Mouse (Mus musculus) MN1 (cell line): ENCODE data around the gene Dclk1.

ENCODE experiments used
- DNase-seq: peaks from one replicate; pipeline ENCODE4 v3.0.0-alpha.2; 2016; ENCODE audit warnings: low spot score

Gene Dclk1

GRCm38 (mm10) chr3:55499298-55499697 is 257.1 kb downstream of the Dclk1 start:
- DNase-seq = no peak

GRCm38 (mm10) chr3:55510198-55510597 is 268.0 kb downstream of the Dclk1 start:
- DNase-seq = no peak

GRCm38 (mm10) chr3:55511658-55512057 is 269.5 kb downstream of the Dclk1 start:
- DNase-seq = no peak

- DNase-seq = no peak
Observed at GRCm38 (mm10) chr3:55515966-55516365, 273.8 kb downstream of the Dclk1 start.

GRCm38 (mm10) chr3:55517454-55518014 is 275.4 kb downstream of the Dclk1 start:
- no peak for DNase-seq

- peak; percentile 84 for DNase-seq
Observed at GRCm38 (mm10) chr3:55520240-55521180, 278.3 kb downstream of the Dclk1 start.

- DNase-seq = no peak
Observed at GRCm38 (mm10) chr3:55521776-55522175, 279.6 kb downstream of the Dclk1 start.

DNA sequence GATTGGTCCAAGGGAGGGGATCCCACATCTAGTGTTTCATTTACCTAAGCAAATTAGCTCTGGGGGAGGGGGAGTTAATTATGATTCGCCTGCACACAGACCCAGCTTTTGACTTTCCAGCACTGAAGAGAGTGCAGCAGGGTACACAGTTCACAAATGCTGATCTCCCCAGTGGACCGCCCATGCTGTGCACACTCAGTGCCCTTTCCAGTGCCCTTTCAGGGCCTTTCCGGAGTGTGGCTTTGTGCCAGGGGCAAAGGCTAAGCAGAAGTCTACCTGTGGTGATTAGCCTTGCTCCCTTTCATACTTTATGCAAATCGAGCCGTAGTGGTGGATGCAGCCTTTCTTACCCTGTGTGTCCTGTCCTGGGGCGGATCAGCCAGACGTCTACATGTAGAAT is 281.1 kb downstream of the Dclk1 start:
- peak; percentile 16 for DNase-seq

DNA sequence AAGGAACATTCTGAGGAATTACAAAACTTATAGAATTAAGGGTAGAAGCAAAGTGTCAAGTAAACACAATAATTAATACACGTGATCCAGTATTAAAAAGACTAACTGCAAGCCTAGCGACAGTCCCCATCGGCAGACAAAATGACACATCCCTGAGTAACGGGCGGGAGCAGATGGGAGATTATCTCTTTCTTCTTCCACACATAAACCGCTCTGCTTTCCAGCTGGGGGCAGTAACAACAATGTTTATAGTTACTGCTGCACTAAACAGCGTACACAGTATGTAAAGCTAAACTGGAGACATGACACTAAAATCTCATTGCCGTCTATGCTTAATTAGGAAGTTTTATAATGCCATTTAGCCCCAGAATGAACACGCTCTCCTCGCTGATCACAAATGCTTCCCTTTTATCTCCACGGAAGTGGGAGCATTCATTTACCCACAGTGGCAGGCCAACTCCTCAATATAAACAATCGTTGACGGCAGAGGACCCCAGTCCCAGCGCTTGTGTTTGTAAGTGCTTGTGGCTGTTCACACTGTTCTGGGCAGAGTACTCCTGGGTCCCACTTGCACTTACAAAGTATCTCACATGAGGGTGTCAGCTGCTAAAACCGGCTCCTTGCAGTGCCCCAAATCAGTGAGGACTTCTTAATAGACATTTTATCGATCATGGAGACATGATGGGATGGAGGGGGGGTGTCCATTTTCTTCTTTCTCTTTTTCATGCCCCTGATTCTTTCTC is 281.7 kb downstream of the Dclk1 start:
- DNase-seq = peak; percentile 58

- peak; percentile 20 for DNase-seq
Observed at GRCm38 (mm10) chr3:55524491-55525195, 282.5 kb downstream of the Dclk1 start.

GRCm38 (mm10) chr3:55526470-55526869 is 284.3 kb downstream of the Dclk1 start:
- no peak for DNase-seq

- no peak for DNase-seq
Observed at GRCm38 (mm10) chr3:55527566-55527965, 285.4 kb downstream of the Dclk1 start.

DNA sequence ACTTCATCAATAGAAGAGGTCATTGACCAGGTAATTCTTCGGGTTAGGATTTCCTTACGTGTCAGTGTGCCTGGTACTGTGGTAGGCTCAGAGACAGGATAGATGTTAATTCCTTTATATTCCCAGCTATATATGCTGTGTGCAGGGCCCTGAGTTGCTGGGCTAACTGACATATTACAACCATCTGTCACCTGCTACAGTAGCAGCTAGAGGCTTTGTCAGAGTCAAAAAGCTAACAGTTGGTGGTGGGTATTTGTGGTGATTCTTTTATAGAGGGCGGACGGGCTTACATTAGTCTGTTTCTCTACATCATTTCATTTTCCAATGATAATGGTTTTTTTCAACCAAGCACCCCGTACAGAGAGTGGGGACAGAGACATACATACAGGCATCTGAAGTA is 285.8 kb downstream of the Dclk1 start:
- DNase-seq = no peak

- no peak for DNase-seq
Observed at GRCm38 (mm10) chr3:55529414-55529813, 287.2 kb downstream of the Dclk1 start.

DNA sequence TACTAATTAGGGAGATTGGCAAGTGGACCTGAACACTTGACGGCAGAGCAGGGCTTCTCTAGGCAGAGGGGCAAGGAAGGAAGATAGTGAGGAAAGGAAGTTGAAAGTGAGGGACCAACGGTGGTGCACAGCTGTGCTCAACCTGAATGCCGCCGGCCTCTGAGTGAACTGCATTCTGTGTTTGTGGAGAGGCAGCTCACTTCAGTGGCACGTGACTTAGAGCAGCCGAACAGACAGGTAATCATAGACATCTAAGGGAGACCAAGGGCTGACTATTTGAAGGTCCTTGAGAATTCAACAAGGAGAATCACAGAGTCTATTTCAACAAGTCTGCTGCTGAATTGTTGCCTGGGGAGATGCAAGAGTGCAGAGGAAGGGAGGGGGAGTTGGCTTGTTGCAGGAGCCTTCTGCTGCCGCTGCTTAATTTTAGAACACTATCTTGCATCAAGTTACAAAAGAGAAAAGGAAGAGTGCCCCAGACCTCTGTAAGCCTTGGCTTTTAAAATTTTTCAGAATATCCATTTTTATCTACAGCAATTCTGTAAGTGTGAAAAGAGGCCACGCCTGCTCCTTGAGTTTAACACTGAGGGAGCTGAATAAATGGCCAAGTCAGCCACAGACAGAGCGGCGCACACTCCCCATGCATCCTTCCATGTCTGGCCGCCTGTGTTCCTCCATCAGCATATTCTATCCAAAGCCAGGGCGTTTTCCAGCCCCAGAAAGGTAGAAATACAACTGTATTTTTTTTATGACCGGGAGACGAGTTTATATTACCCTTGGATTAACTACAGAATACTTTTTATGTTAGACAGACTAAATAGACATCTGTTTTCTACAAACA is 289.3 kb downstream of the Dclk1 start:
- DNase-seq = no peak

- DNase-seq = no peak
Observed at GRCm38 (mm10) chr3:55532175-55532973, 290.2 kb downstream of the Dclk1 start.

- DNase-seq = no peak
Observed at GRCm38 (mm10) chr3:55535591-55536200, 293.5 kb downstream of the Dclk1 start.

DNA sequence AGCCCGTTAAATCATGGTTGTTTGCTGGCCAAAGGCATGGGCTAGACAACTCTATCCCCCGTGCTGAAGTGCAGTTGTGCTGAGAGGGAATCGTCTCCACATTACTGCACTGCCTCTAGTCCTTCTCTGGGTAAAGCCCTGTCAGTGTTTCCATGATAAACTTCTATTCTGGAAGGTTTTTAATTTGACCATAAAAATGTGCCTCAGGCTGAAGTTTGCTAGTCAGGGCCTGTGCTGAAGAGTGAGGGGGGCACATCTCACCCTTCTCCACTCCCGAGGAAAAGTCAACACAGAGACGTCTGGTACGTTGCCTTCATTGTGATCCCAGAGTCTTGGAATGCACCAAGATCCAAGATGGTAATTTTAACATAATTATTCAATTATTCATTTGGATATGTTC is 294.7 kb downstream of the Dclk1 start:
- DNase-seq = no peak

- DNase-seq = no peak
Observed at GRCm38 (mm10) chr3:55537714-55538113, 295.6 kb downstream of the Dclk1 start.

DNA sequence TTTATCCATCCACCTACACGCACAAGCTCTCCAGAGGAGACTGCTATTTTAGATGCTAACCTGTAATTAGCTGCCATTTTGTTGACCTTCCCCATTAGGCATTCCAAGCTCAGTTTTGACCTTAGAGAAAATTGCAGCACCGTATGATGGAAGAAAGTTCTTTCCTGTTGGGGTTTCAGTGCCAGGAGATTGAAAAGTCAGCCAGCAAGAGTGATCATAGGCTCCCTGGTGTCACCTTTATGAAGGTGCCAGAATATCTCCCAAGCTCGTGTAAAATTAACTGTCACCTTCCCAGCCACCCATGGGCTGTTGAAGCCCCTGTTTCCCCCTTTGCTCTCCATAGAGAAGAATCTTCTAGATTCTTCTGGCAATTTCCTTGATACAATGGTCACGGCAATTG is 297.2 kb downstream of the Dclk1 start:
- no peak for DNase-seq
